Mouse (Mus musculus) liver, adult 2 months (tissue): ENCODE results near the gene Mrpl42. TPM values are rescaled to one million over a fixed set of nuclear protein-coding genes. Genes with fewer than 3 reads are reported as not detected.

Source experiments
- DNase-seq: peaks from one replicate; pipeline ENCODE4 v3.0.0-alpha.2; 2011; ENCODE audit warnings: low read depth, low spot score; ENCODE audit errors: extremely low read depth
- H3K27ac ChIP-seq: fragments of 200-500 bp; replicated peaks from 2 replicates; pipeline ENCODE4 v1.5.1; 2012; ENCODE audit warnings: low read depth, mild to moderate bottlenecking, control low read depth, inconsistent platforms, low read length; ENCODE audit not compliant: insufficient read depth
- H3K27me3 ChIP-seq: fragments of 200-500 bp; 2 replicates; pipeline ENCODE4 v1.6.1; 2012; ENCODE audit warnings: mild to moderate bottlenecking, moderate library complexity, low read length, inconsistent platforms; ENCODE audit not compliant: control insufficient read depth, insufficient read depth
- H3K36me3 ChIP-seq: fragments of 200-500 bp; 2 replicates; pipeline ENCODE4 v1.6.1; 2012; ENCODE audit warnings: low read length, inconsistent platforms; ENCODE audit not compliant: control insufficient read depth, insufficient read depth
- H3K4me1 ChIP-seq: fragments of 200-500 bp; 2 replicates; pipeline ENCODE4 v1.6.1; 2011; ENCODE audit warnings: low read length; ENCODE audit not compliant: control insufficient read depth, insufficient read depth
- H3K4me3 ChIP-seq: fragments of 200-500 bp; 2 replicates; pipeline ENCODE4 v1.5.1; 2011; ENCODE audit warnings: low read depth, mild to moderate bottlenecking, control low read depth, low read length, moderate library complexity; ENCODE audit not compliant: insufficient read depth
- H3K79me2 ChIP-seq: fragments of 200-500 bp; 2 replicates; pipeline ENCODE4 v1.6.1; 2012; ENCODE audit warnings: inconsistent platforms, mild to moderate bottlenecking, low read length, moderate library complexity; ENCODE audit not compliant: control insufficient read depth, insufficient read depth
- H3K9ac ChIP-seq: fragments of 200-500 bp; 2 replicates; pipeline ENCODE4 v1.6.1; 2012; ENCODE audit warnings: low read depth, mild to moderate bottlenecking, control low read depth, inconsistent platforms, low read length
- CTCF ChIP-seq: fragments of 200-500 bp; IDR thresholded peaks from 2 replicates; pipeline ENCODE4 v1.5.1; 2011; ENCODE audit warnings: low read depth, low read length, control low read depth
- POLR2A ChIP-seq: fragments of 200-500 bp; IDR thresholded peaks from 2 replicates; pipeline ENCODE4 v1.6.1; 2011; ENCODE audit warnings: low read length, control low read depth; ENCODE audit not compliant: insufficient read depth; ENCODE audit errors: extremely low read depth
- WGBS: fragments of 180-500 bp; shearing (Covaris S2); methylation state at CpG from one replicate; pipeline ENCODE4 v1.1.7; 2018; 5-methylcytosine and 5-hydroxymethylcytosine counted together
- polyA plus RNA-seq: library from polyadenylated mRNA; depleted of rRNA; stranded (reverse); fragments of >200 nt; gene quantifications from 2 replicates; pipeline ENCODE4 v1.2.3, GENCODE M21; 2012
- total RNA-seq: library from RNA; depleted of rRNA; stranded (reverse); fragments of >200 nt; gene quantifications from 2 replicates; pipeline ENCODE4 v1.2.3, GENCODE M21; 2014

Gene Mrpl42
- total and polyA plus RNA-seq, 2 experiments, result 73.1 to 98.5 TPM

- DNase-seq, result no peak
- peaks cover 5% of the 10 kb centered on the region for H3K4me1 ChIP-seq
- H3K36me3 ChIP-seq, result no peaks in the 10 kb centered on the region
- H3K4me3 ChIP-seq, result peak overlapping the region; percentile 75; the same call in 1 of the 2 replicates
- H3K27ac ChIP-seq, result no peak overlapping the region
- no peak for TF ChIP-seq POLR2A
- TF ChIP-seq CTCF, result no peak
- no peaks in the 10 kb centered on the region for H3K27me3 ChIP-seq
- H3K9ac ChIP-seq, result peak overlapping the region; percentile 30
- 36% methylated on average over 15 of the region's 15 CpGs for WGBS
- peaks cover 9% of the 10 kb centered on the region; the same call in 1 of the 2 replicates for H3K79me2 ChIP-seq
Observed at GRCm38 (mm10) chr10:95513768-95514556, 12.2 kb upstream of the Mrpl42 start.

DNA sequence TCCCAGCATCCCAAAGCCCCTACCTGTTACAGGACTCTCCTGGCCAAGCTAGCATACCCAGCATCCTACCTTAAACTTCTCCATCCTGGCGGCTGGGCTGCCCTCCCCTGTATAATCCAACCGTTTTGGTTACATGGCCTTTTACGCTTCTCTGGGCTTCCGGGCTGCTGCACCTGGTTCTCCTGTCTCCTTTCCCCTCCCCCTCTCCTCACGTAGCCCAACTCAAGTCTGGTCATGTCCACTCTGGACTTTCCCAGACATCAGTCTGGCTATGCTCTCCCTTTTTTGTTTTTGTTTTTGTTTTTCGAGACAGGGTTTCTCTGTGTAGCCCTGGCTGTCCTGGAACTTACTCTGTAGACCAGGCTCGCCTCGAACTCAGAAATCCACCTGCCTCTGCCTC lies 10.9 kb upstream of the Mrpl42 start:
- DNase-seq, result no peak
- whole genome bisulfite sequencing, result 93% methylated on average over 8 of the region's 8 CpGs
- Histone ChIP-seq H3K9ac (no peak overlapping the region), H3K27me3 (no peaks in the 10 kb centered on the region), H3K27ac (no peak overlapping the region), H3K4me3 (no peak overlapping the region), H3K79me2 (peaks cover 7% of the 10 kb centered on the region; the same call in 1 of the 2 replicates), H3K36me3 (no peaks in the 10 kb centered on the region), H3K4me1 (peaks cover 5% of the 10 kb centered on the region)
- TF ChIP-seq CTCF, result no peak
- no peak for TF ChIP-seq POLR2A

DNA sequence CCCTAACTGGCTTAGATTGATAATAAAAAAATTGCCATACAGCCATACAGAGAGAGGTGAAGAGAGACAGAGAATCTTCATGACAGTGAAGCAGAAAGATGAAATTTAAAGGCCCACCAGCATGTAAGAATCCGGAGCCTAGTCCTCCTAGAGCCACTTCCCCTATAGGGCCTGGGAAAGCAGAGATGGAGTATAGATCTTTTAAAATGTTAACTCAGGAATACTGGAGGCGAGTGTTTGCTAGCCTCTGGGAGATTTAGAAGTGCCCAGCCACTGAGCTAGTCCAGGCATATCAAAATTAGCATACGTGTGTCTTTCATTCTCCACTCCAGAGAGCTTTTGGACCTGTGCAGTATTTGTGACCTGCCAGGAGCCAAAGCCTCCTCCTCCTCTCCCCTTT lies 7.5 kb upstream of the Mrpl42 start:
- H3K4me1 ChIP-seq, result peaks cover 4% of the 10 kb centered on the region
- H3K79me2 ChIP-seq, result no peaks in the 10 kb centered on the region
- no peak for DNase-seq
- no peaks in the 10 kb centered on the region for H3K27me3 ChIP-seq
- WGBS, result 89% methylated on average over 3 of the region's 3 CpGs
- no peak overlapping the region for H3K4me3 ChIP-seq
- no peak overlapping the region for H3K27ac ChIP-seq
- no peak overlapping the region for H3K9ac ChIP-seq
- no peak for TF ChIP-seq CTCF
- no peak for TF ChIP-seq POLR2A
- no peaks in the 10 kb centered on the region for H3K36me3 ChIP-seq

- peak overlapping the region; percentile 18; the same call in 1 of the 2 replicates for H3K27ac ChIP-seq
Observed at GRCm38 (mm10) chr10:95508793-95509192, 7.1 kb upstream of the Mrpl42 start.

DNA sequence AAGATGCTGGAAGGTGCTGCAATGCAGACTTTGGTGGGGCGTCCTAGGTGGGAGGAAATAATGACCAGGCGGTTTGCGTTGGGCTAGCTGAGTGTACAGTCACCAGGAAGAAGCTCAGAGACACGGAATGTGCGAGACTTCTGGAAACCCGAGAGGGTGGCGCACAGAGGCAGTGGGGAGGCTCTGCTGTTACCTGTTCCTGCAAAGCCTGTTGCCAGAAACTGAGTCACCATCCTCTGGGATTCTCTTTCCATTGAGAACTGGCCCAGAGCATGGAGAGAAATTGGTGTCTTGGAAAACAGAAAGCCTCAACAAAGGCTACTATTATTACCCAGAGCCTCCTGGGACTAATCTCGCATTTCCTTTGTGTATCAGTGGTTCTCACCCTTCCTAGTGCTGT lies 6.4 kb upstream of the Mrpl42 start:
- no peak for DNase-seq
- H3K79me2 ChIP-seq, result no peaks in the 10 kb centered on the region
- no peak overlapping the region for H3K27ac ChIP-seq
- no peaks in the 10 kb centered on the region for H3K36me3 ChIP-seq
- WGBS, result 93% methylated on average over 8 of the region's 8 CpGs
- H3K4me1 ChIP-seq, result peaks cover 2% of the 10 kb centered on the region; the same call in 1 of the 2 replicates
- no peak overlapping the region for H3K4me3 ChIP-seq
- H3K27me3 ChIP-seq, result no peaks in the 10 kb centered on the region
- TF ChIP-seq CTCF, result no peak
- no peak for TF ChIP-seq POLR2A
- no peak overlapping the region for H3K9ac ChIP-seq

More at GRCm38 (mm10) chr10:95508793-95509192, 7.1 kb upstream of the Mrpl42 start:
- Histone ChIP-seq H3K9ac (no peak overlapping the region), H3K36me3 (no peaks in the 10 kb centered on the region), H3K4me1 (peaks cover 2% of the 10 kb centered on the region; the same call in 1 of the 2 replicates), H3K27me3 (no peaks in the 10 kb centered on the region), H3K4me3 (no peak overlapping the region), H3K79me2 (no peaks in the 10 kb centered on the region)
- TF ChIP-seq POLR2A (no peak), CTCF (no peak)
- 69% methylated on average over 6 of the region's 6 CpGs for WGBS
- DNase-seq, result no peak

DNA sequence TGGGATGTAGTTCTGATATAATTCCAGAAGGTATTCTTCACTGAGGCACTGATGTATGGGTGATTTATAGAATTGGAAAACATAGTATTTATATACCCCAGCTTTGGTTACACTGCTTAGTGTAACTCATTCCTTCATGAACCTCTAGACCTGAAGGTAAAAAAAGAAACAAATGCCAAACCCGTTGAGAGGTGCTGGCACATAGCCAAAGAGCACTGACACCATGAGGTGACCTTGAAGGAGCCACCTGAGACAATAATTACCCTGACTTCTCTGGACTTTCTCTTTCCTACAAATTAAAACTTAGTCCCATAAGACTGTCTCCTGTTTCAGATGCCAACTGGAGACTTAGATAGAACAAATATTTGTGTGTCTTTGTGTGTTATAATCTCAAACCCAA lies 2.6 kb upstream of the Mrpl42 start:
- no peaks in the 10 kb centered on the region for H3K36me3 ChIP-seq
- DNase-seq, result no peak
- H3K4me1 ChIP-seq, result peaks cover 9% of the 10 kb centered on the region; the same call in 1 of the 2 replicates
- H3K9ac ChIP-seq, result no peak overlapping the region
- TF ChIP-seq CTCF (no peak), POLR2A (no peak)
- no peaks in the 10 kb centered on the region for H3K27me3 ChIP-seq
- no peak overlapping the region for H3K4me3 ChIP-seq
- no peak overlapping the region for H3K27ac ChIP-seq
- WGBS, result 24% methylated on average over 1 of the region's 1 CpGs
- no peaks in the 10 kb centered on the region; the same call in 1 of the 2 replicates for H3K79me2 ChIP-seq
